Mouse (Mus musculus): ENCODE data around the gene Cutc. TPM values are rescaled to one million over a fixed set of nuclear protein-coding genes. Genes with fewer than 3 reads are reported as not detected.

The Cutc gene
- polyA plus RNA-seq, 1 experiment from 2014 or later, result 7.3 TPM

- 87% methylated on average over 5 of the region's 5 CpGs for WGBS
- H3K9ac ChIP-seq (ENCODE audit: low read depth, low read length), result no peak overlapping the region
- no peak for ATAC-seq
Observed at GRCm38 (mm10) chr19:43766451-43766850, 13.7 kb downstream of the Cutc start.

GRCm38 (mm10) chr19:43767549-43768322 is 14.9 kb downstream of the Cutc start:
- WGBS, result 57% methylated on average over 9 of the region's 9 CpGs
- H3K4me3 ChIP-seq (ENCODE audit: low read length), result no peak overlapping the region
- no peak overlapping the region for H3K27ac ChIP-seq (ENCODE audit: low read depth, low read length)
- H3K36me3 ChIP-seq (ENCODE audit: control insufficient read depth, insufficient read depth, low read length), result peaks cover 4% of the 10 kb centered on the region; the same call in 1 of the 2 replicates
- ATAC-seq, result no peak
- no peaks in the 10 kb centered on the region for H3K9me3 ChIP-seq (ENCODE audit: control insufficient read depth, low read length)
- no peak overlapping the region for H3K9ac ChIP-seq (ENCODE audit: low read depth, low read length)
- no peaks in the 10 kb centered on the region for H3K27me3 ChIP-seq (replicated peaks; ENCODE audit: control insufficient read depth, insufficient read depth, low read length)
- no peak overlapping the region for H3K4me2 ChIP-seq (ENCODE audit: low read length)
- no peaks in the 10 kb centered on the region for H3K4me1 ChIP-seq (ENCODE audit: control insufficient read depth, insufficient read depth, low read depth, low read length)

More at GRCm38 (mm10) chr19:43766451-43766850, 13.7 kb downstream of the Cutc start:
- no peaks in the 10 kb centered on the region for H3K27me3 ChIP-seq (replicated peaks; ENCODE audit: control insufficient read depth, insufficient read depth, low read length)
- no peak overlapping the region for H3K4me2 ChIP-seq (ENCODE audit: low read length)
- no peak overlapping the region for H3K4me3 ChIP-seq (ENCODE audit: low read length)
- H3K4me1 ChIP-seq (ENCODE audit: control insufficient read depth, insufficient read depth, low read depth, low read length), result no peaks in the 10 kb centered on the region
- H3K36me3 ChIP-seq (ENCODE audit: control insufficient read depth, insufficient read depth, low read length), result peaks cover 4% of the 10 kb centered on the region; the same call in 1 of the 2 replicates
- no peak overlapping the region for H3K27ac ChIP-seq (ENCODE audit: low read depth, low read length)
- H3K9me3 ChIP-seq (ENCODE audit: control insufficient read depth, low read length), result no peaks in the 10 kb centered on the region

GRCm38 (mm10) chr19:43769366-43769960 is 16.7 kb downstream of the Cutc start:
- H3K4me3 ChIP-seq (ENCODE audit: low read length), result no peak overlapping the region
- no peak overlapping the region for H3K4me2 ChIP-seq (ENCODE audit: low read length)
- H3K36me3 ChIP-seq (ENCODE audit: control insufficient read depth, insufficient read depth, low read length), result peaks cover 4% of the 10 kb centered on the region; the same call in 1 of the 2 replicates
- no peaks in the 10 kb centered on the region for H3K27me3 ChIP-seq (replicated peaks; ENCODE audit: control insufficient read depth, insufficient read depth, low read length)
- no peaks in the 10 kb centered on the region for H3K9me3 ChIP-seq (ENCODE audit: control insufficient read depth, low read length)
- ATAC-seq, result no peak
- H3K4me1 ChIP-seq (ENCODE audit: control insufficient read depth, insufficient read depth, low read depth, low read length), result no peaks in the 10 kb centered on the region
- WGBS, result 85% methylated on average over 5 of the region's 5 CpGs
- H3K27ac ChIP-seq (ENCODE audit: low read depth, low read length), result no peak overlapping the region
- no peak overlapping the region for H3K9ac ChIP-seq (ENCODE audit: low read depth, low read length)

GRCm38 (mm10) chr19:43770584-43770983 is 17.8 kb downstream of the Cutc start:
- Histone ChIP-seq H3K27ac (ENCODE audit: low read depth, low read length) (no peak overlapping the region), H3K36me3 (ENCODE audit: control insufficient read depth, insufficient read depth, low read length) (peaks cover 4% of the 10 kb centered on the region; the same call in 1 of the 2 replicates), H3K4me1 (ENCODE audit: control insufficient read depth, insufficient read depth, low read depth, low read length) (no peaks in the 10 kb centered on the region), H3K9me3 (ENCODE audit: control insufficient read depth, low read length) (no peaks in the 10 kb centered on the region), H3K4me3 (ENCODE audit: low read length) (no peak overlapping the region), H3K4me2 (ENCODE audit: low read length) (no peak overlapping the region), H3K9ac (ENCODE audit: low read depth, low read length) (no peak overlapping the region), H3K27me3 (replicated peaks; ENCODE audit: control insufficient read depth, insufficient read depth, low read length) (no peaks in the 10 kb centered on the region)
- no peak for ATAC-seq
- 93% methylated on average over 4 of the region's 4 CpGs for WGBS

- Histone ChIP-seq H3K36me3 (ENCODE audit: control insufficient read depth, insufficient read depth, low read length) (peaks cover 4% of the 10 kb centered on the region; the same call in 1 of the 2 replicates), H3K27me3 (replicated peaks; ENCODE audit: control insufficient read depth, insufficient read depth, low read length) (no peaks in the 10 kb centered on the region), H3K9ac (ENCODE audit: low read depth, low read length) (no peak overlapping the region), H3K4me2 (ENCODE audit: low read length) (no peak overlapping the region), H3K9me3 (ENCODE audit: control insufficient read depth, low read length) (no peaks in the 10 kb centered on the region), H3K4me3 (ENCODE audit: low read length) (no peak overlapping the region), H3K27ac (ENCODE audit: low read depth, low read length) (no peak overlapping the region), H3K4me1 (ENCODE audit: control insufficient read depth, insufficient read depth, low read depth, low read length) (no peaks in the 10 kb centered on the region)
- ATAC-seq, result no peak
- 91% methylated on average over 5 of the region's 5 CpGs for WGBS
Observed at GRCm38 (mm10) chr19:43771499-43771969, 18.7 kb downstream of the Cutc start.

GRCm38 (mm10) chr19:43772311-43772710 is 19.5 kb downstream of the Cutc start:
- Histone ChIP-seq H3K9me3 (ENCODE audit: control insufficient read depth, low read length) (no peaks in the 10 kb centered on the region), H3K4me3 (ENCODE audit: low read length) (no peak overlapping the region), H3K4me2 (ENCODE audit: low read length) (no peak overlapping the region), H3K9ac (ENCODE audit: low read depth, low read length) (no peak overlapping the region), H3K27me3 (replicated peaks; ENCODE audit: control insufficient read depth, insufficient read depth, low read length) (no peaks in the 10 kb centered on the region), H3K36me3 (ENCODE audit: control insufficient read depth, insufficient read depth, low read length) (peaks cover 4% of the 10 kb centered on the region; the same call in 1 of the 2 replicates), H3K4me1 (ENCODE audit: control insufficient read depth, insufficient read depth, low read depth, low read length) (no peaks in the 10 kb centered on the region), H3K27ac (ENCODE audit: low read depth, low read length) (no peak overlapping the region)
- 47% methylated on average over 6 of the region's 6 CpGs for WGBS
- no peak for ATAC-seq

- Histone ChIP-seq H3K4me3 (ENCODE audit: low read length) (no peak overlapping the region), H3K4me1 (ENCODE audit: control insufficient read depth, insufficient read depth, low read depth, low read length) (no peaks in the 10 kb centered on the region), H3K4me2 (ENCODE audit: low read length) (no peak overlapping the region), H3K9me3 (ENCODE audit: control insufficient read depth, low read length) (no peaks in the 10 kb centered on the region), H3K9ac (ENCODE audit: low read depth, low read length) (no peak overlapping the region), H3K36me3 (ENCODE audit: control insufficient read depth, insufficient read depth, low read length) (no peaks in the 10 kb centered on the region), H3K27ac (ENCODE audit: low read depth, low read length) (no peak overlapping the region), H3K27me3 (replicated peaks; ENCODE audit: control insufficient read depth, insufficient read depth, low read length) (no peaks in the 10 kb centered on the region)
- WGBS, result 79% methylated on average over 10 of the region's 10 CpGs
- ATAC-seq, result no peak
Observed at GRCm38 (mm10) chr19:43775433-43775832, 22.6 kb downstream of the Cutc start.

- H3K9me3 ChIP-seq (ENCODE audit: control insufficient read depth, low read length), result no peaks in the 10 kb centered on the region
- WGBS, result 81% methylated on average over 4 of the region's 4 CpGs
- H3K4me2 ChIP-seq (ENCODE audit: low read length), result no peak overlapping the region
- H3K27me3 ChIP-seq (replicated peaks; ENCODE audit: control insufficient read depth, insufficient read depth, low read length), result no peaks in the 10 kb centered on the region
- H3K27ac ChIP-seq (ENCODE audit: low read depth, low read length), result no peak overlapping the region
- no peak for ATAC-seq
- no peak overlapping the region for H3K4me3 ChIP-seq (ENCODE audit: low read length)
- no peaks in the 10 kb centered on the region for H3K36me3 ChIP-seq (ENCODE audit: control insufficient read depth, insufficient read depth, low read length)
- H3K9ac ChIP-seq (ENCODE audit: low read depth, low read length), result no peak overlapping the region
- H3K4me1 ChIP-seq (ENCODE audit: control insufficient read depth, insufficient read depth, low read depth, low read length), result no peaks in the 10 kb centered on the region
Observed at GRCm38 (mm10) chr19:43776561-43776960, 23.8 kb downstream of the Cutc start.

GRCm38 (mm10) chr19:43777308-43777707 is 24.5 kb downstream of the Cutc start:
- Histone ChIP-seq H3K27ac (ENCODE audit: low read depth, low read length) (no peak overlapping the region), H3K4me3 (ENCODE audit: low read length) (no peak overlapping the region), H3K9me3 (ENCODE audit: control insufficient read depth, low read length) (no peaks in the 10 kb centered on the region), H3K27me3 (replicated peaks; ENCODE audit: control insufficient read depth, insufficient read depth, low read length) (no peaks in the 10 kb centered on the region), H3K9ac (ENCODE audit: low read depth, low read length) (no peak overlapping the region), H3K4me1 (ENCODE audit: control insufficient read depth, insufficient read depth, low read depth, low read length) (no peaks in the 10 kb centered on the region), H3K36me3 (ENCODE audit: control insufficient read depth, insufficient read depth, low read length) (no peaks in the 10 kb centered on the region), H3K4me2 (ENCODE audit: low read length) (no peak overlapping the region)
- 77% methylated on average over 2 of the region's 2 CpGs for WGBS
- ATAC-seq, result no peak
